9 mouse cellular contexts compared by ENCODE assay signal in the genomic region with DNA sequence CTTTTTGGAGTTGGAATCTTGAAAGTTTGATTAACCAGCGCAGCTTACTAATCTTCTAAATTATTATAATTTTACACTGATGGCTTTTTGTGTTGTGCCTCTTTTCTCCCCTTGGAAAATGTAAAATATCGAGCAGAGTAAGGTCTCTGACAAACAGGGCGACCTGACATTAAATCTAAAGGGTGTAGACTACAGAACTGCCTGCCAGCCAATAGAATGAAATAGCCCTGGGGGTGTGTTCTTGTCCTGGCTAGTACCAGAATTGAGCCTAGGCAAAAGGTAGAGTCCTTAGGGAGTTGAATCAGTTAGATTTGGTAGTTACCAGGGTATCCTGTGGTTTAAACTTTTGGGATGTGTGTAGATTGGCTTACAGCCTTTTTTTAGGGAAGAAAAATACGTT. TPM values are rescaled to one million over a fixed set of nuclear protein-coding genes. Genes with fewer than 3 reads are reported as not detected.
DNase-seq lines count a peak whose midpoint lies in the region; ATAC-seq and TF ChIP-seq lines count a peak whose summit lies in the region.
"Had no signal": no experiment of that assay in that cellular context is flagged by ENCODE, and none has a peak within 500 bp of the region (broad histone marks: within the 10 kb centered on the region; RNA-seq: fewer than 3 reads in every experiment).

No protein-coding gene starts in this region.

- no peak for ATAC-seq in forebrain, embryonic 13.5 days
- no peak for ATAC-seq in midbrain, embryonic 16.5 days

- H3K4me2 ChIP-seq in forebrain, embryonic 13.5 days, result peak overlapping the region; percentile 82
- H3K4me2 ChIP-seq in midbrain, embryonic 16.5 days (ENCODE audit: low read length), result peak overlapping the region; percentile 92

- H3K36me3 ChIP-seq in ES-E14 (ENCODE audit: control insufficient read depth, insufficient read depth, low read length, poor library complexity, severe bottlenecking), result peaks cover 5% of the 10 kb centered on the region
- no peaks in the 10 kb centered on the region for H3K36me3 ChIP-seq in forebrain, embryonic 13.5 days (ENCODE audit: poor library complexity, severe bottlenecking)
- no peaks in the 10 kb centered on the region for H3K36me3 ChIP-seq in midbrain, embryonic 16.5 days (ENCODE audit: control insufficient read depth, insufficient read depth, low read length)

- peaks cover 2 to 32% of the 10 kb centered on the region in 2 experiments for H3K4me1 ChIP-seq in ES-E14 (ENCODE audit: control insufficient read depth in 2 of 2, insufficient read depth in 2 of 2, low read length in 2 of 2, poor library complexity in 1 of 2)
- peaks cover 32% of the 10 kb centered on the region for H3K4me1 ChIP-seq in forebrain, embryonic 13.5 days
- peaks cover 33% of the 10 kb centered on the region for H3K4me1 ChIP-seq in midbrain, embryonic 16.5 days (ENCODE audit: control insufficient read depth, insufficient read depth, low read length)

- H3K27me3 ChIP-seq in forebrain, embryonic 13.5 days, result no peaks in the 10 kb centered on the region
- H3K27me3 ChIP-seq in midbrain, embryonic 16.5 days (ENCODE audit: control insufficient read depth, insufficient read depth, low read depth, low read length), result no peaks in the 10 kb centered on the region
- H3K27me3 ChIP-seq: Patski had no signal

- H3K27ac ChIP-seq in ES-E14 (ENCODE audit: insufficient read depth, low read depth, low read length, poor library complexity, severe bottlenecking), result no peak overlapping the region
- H3K27ac ChIP-seq in forebrain, embryonic 13.5 days, result no peak overlapping the region; the same call in 1 of the 2 replicates
- no peak overlapping the region; the same call in 1 of the 2 replicates for H3K27ac ChIP-seq in midbrain, embryonic 16.5 days (ENCODE audit: low read length)

- peak overlapping the region; percentile 82 to 100 for H3K4me3 ChIP-seq in ES-E14 (ENCODE audit: insufficient read depth in 1 of 2, low read depth in 1 of 2, low read length in 2 of 2, poor library complexity in 1 of 2, severe bottlenecking in 1 of 2)
- peak overlapping the region; percentile 93 for H3K4me3 ChIP-seq in forebrain, embryonic 13.5 days
- peak overlapping the region; percentile 64 for H3K4me3 ChIP-seq in midbrain, embryonic 16.5 days (ENCODE audit: low read depth, low read length)

- 3% methylated on average over 4 of the region's 4 CpGs for WGBS in forebrain, embryonic 13.5 days
- WGBS in midbrain, embryonic 16.5 days, result 5% methylated on average over 4 of the region's 4 CpGs

- no peaks in the 10 kb centered on the region for H3K9me3 ChIP-seq in ES-E14 (ENCODE audit: control insufficient read depth, insufficient read depth, low read depth, low read length)
- H3K9me3 ChIP-seq in forebrain, embryonic 13.5 days (replicated peaks), result no peaks in the 10 kb centered on the region
- H3K9me3 ChIP-seq in midbrain, embryonic 16.5 days (replicated peaks; ENCODE audit: control insufficient read depth, low read length, poor library complexity, severe bottlenecking), result no peaks in the 10 kb centered on the region

- peak; percentile 19 for DNase-seq in cerebellum, adult 8-10 months
- DNase-seq in cerebellum, adult 11-12 months, result no peak
- no peak for DNase-seq in ES-E14 (ENCODE audit: low read depth, low spot score)
- DNase-seq in kidney, adult 9 months, result peak; percentile 76
- DNase-seq in left cerebral cortex, adult 8-10 months (ENCODE audit: low spot score in 2 of 2), result no peak
- DNase-seq in layer of hippocampus, postnatal 36 days, result no peak

- H3K9ac ChIP-seq in ES-E14 (ENCODE audit: insufficient read depth, low read depth, low read length, poor library complexity, severe bottlenecking), result peak overlapping the region; percentile 89; the same call in 1 of the 2 replicates
- H3K9ac ChIP-seq in forebrain, embryonic 13.5 days, result peak overlapping the region; percentile 97
- H3K9ac ChIP-seq in midbrain, embryonic 16.5 days (ENCODE audit: low read depth, low read length), result peak overlapping the region; percentile 93

- in situ Hi-C loops in ES-E14 (cut with MboI; ENCODE audit: low sequenced_read_pairs in 2 of 2, unreplicated experiment in 2 of 2), result no loop called here

TF ChIP-seq in ES-E14, 5 proteins besides CTCF, POLR2A, EP300 and RAD21:
- TF ChIP-seq HCFC1 (IDR thresholded peaks at IDR 0.05; ENCODE audit: borderline replicate concordance, insufficient read depth, low read length) (no peak), ZNF384 (IDR thresholded peaks at IDR 0.05; ENCODE audit: low read depth, low read length) (no peak), MAFK (IDR thresholded peaks at IDR 0.05; ENCODE audit: insufficient read depth, low read depth, low read length) (no peak), CHD2 (IDR thresholded peaks at IDR 0.05; ENCODE audit: low read depth, low read length) (no peak), ZC3H11A (IDR thresholded peaks at IDR 0.05; ENCODE audit: borderline replicate concordance, low read depth, low read length) (no peak)

RNA-seq across cellular contexts. Expression of gene Glud1, which starts 1.2 kb away (rescaled TPM):
- 199 and 211 TPM in 2 replicates for total RNA-seq in ES-E14 (2012; rRNA removed)
- polyA plus RNA-seq in forebrain, embryonic 13.5 days (2015; fragmentation: Nextera tagmentation; extraction: Ambion mirVana), result 68.7 and 73.5 TPM in 2 replicates
- polyA plus RNA-seq in midbrain, embryonic 16.5 days (2015; fragmentation: Nextera tagmentation; extraction: Ambion mirVana), result 89.8 and 92.8 TPM in 2 replicates
- total RNA-seq in left cerebral cortex, adult 8-10 months (2022), result 100 to 1,000 TPM; 281 to 334 (median 318) TPM
- total RNA-seq in layer of hippocampus, postnatal 36 days (2021), result 100 to 1,000 TPM; 309 to 341 TPM

RNA-seq across cellular contexts. Expression of gene Shld2, which starts 1.4 kb away (rescaled TPM):
- total RNA-seq in ES-E14 (2012; rRNA removed), result 10.8 and 14.8 TPM in 2 replicates
- 9.9 and 10.2 TPM in 2 replicates for polyA plus RNA-seq in forebrain, embryonic 13.5 days (2015; fragmentation: Nextera tagmentation; extraction: Ambion mirVana)
- 4.8 and 6.4 TPM in 2 replicates for polyA plus RNA-seq in midbrain, embryonic 16.5 days (2015; fragmentation: Nextera tagmentation; extraction: Ambion mirVana)
- total RNA-seq in left cerebral cortex, adult 8-10 months (2022), result 10 to 100 TPM; 10.9 to 16.4 (median 12.1) TPM
- total RNA-seq in layer of hippocampus, postnatal 36 days (2021), result 10 to 100 TPM; 12.5 to 13.5 TPM

RNA-seq across cellular contexts. Expression of gene Fam25c, which starts 43.5 kb away (rescaled TPM):
- 97.8 and 145 TPM in 2 replicates for total RNA-seq in ES-E14 (2012; rRNA removed)
- polyA plus RNA-seq in forebrain, embryonic 13.5 days (2015; fragmentation: Nextera tagmentation; extraction: Ambion mirVana), result not detected in 2 replicates
- not detected in 2 replicates for polyA plus RNA-seq in midbrain, embryonic 16.5 days (2015; fragmentation: Nextera tagmentation; extraction: Ambion mirVana)
- total RNA-seq in left cerebral cortex, adult 8-10 months (2022), result 1 to 10 TPM in 1 of 4 experiments, not detected in 3; 1.3 TPM
- not detected for total RNA-seq in layer of hippocampus, postnatal 36 days (2021)
- polyA plus RNA-seq: Patski had no signal

Comparison
In these comparisons a context has a peak if more than half of its experiments do, and no peak if none do; other contexts are left out.
1. DNase-seq: peak in cerebellum, adult 8-10 months (single experiment) and kidney, adult 9 months (single experiment); none in cerebellum, adult 11-12 months (single experiment), ES-E14 (single experiment), left cerebral cortex, adult 8-10 months (0 of 2) and layer of hippocampus, postnatal 36 days (0 of 2).
2. RNA of gene Fam25c, which starts 43.5 kb away (total RNA-seq): 97.8 to 145 TPM in ES-E14; 1.3 TPM in left cerebral cortex, adult 8-10 months and not detected in layer of hippocampus, postnatal 36 days; every median in the first group is over 10 times any median in the second.
3. Peak in every context shown above with its lines, with median percentiles within 50 percentile points of each other: H3K4me3 ChIP-seq and H3K9ac ChIP-seq.